Mouse (Mus musculus) testis, adult 2 months (tissue): ENCODE results near the gene Tmem214.

ENCODE experiments used
- CTCF ChIP-seq: fragments of 200-500 bp; IDR thresholded peaks from 2 replicates; pipeline ENCODE4 v1.5.1; 2012; ENCODE audit warnings: low read depth, mild to moderate bottlenecking, inconsistent platforms, low read length, moderate library complexity; ENCODE audit not compliant: control insufficient read depth, insufficient read depth, insufficient replicate concordance
- POLR2A ChIP-seq: fragments of 200-500 bp; IDR thresholded peaks from 2 replicates; pipeline ENCODE4 v1.6.1; 2012; ENCODE audit warnings: low read depth, mild to moderate bottlenecking, inconsistent platforms, low read length, moderate library complexity; ENCODE audit not compliant: control insufficient read depth

DNA sequence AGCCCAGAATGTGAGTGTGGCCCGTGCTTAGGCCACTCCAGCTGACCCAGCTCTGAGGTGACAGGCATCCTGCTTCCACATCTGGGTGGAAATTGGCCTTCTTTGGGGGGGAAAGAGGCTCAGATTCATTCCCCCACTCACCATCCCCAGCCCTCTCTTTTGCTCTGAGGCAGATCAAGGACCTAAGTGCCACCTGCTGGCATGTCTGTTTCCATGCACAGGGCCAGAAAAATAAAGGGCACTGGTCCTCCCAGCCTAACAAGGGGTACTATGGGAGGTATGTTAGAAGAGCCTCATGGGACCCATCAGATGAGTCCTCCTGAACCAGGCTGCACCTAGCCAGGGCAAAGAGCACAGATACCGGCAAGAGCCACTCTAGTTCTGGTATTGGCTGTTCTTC, 11.7 kb upstream of the Tmem214 start:
- 0 out of 2 replicates have a peak, but pooled peaks have one; percentile 6 for TF ChIP-seq CTCF
- TF ChIP-seq POLR2A: no peak
